8 mouse cellular contexts compared by ENCODE assay signal in genomic region chr10:59920810-59921681, GRCm38 (mm10). TPM values are rescaled to one million over a fixed set of nuclear protein-coding genes. Genes with fewer than 3 reads are reported as not detected.
DNase-seq lines count a peak whose midpoint lies in the region; ATAC-seq and TF ChIP-seq lines count a peak whose summit lies in the region.

No protein-coding gene starts in this region.

- H3K9ac ChIP-seq in neural tube, embryonic 14.5 days (replicated peaks; ENCODE audit: low read depth, low read length) = peak overlapping the region; percentile 37

- intact Hi-C loops in heart, postnatal 10 days (cut with DNase I) = no loop called here

- ATAC-seq in erythroid progenitor cell, adult 5-6 weeks (replicated peaks; ENCODE audit: low FRiP score, poor library complexity, severe bottlenecking) = peak; percentile 89
- ATAC-seq in neural tube, embryonic 14.5 days (ENCODE audit: low read depth) = peak; percentile 68

- peak; percentile 53 for DNase-seq in ES-CJ7 (ENCODE audit: low read depth, low spot score)
- DNase-seq in brain, embryonic 14.5 days (ENCODE audit: low read depth) = peak; percentile 93
- peak; percentile 80 to 84 for DNase-seq in heart, postnatal 10 days
- peak; percentile 80 to 93 for DNase-seq in kidney, postnatal 25 days
- DNase-seq in lung, adult 2 months = peak; percentile 80
- DNase-seq in thymus, postnatal 4 days = peak; percentile 66

- TF ChIP-seq CTCF in brain, embryonic 14.5 days (IDR thresholded peaks at IDR 0.05; ENCODE audit: borderline replicate concordance, extremely low read depth, insufficient read depth, insufficient read length) = peak; percentile 28; the same call in 1 of the 2 replicates
- no peak for TF ChIP-seq CTCF in lung, adult 2 months (IDR thresholded peaks at IDR 0.05; ENCODE audit: insufficient read depth, low read length)

- peak overlapping the region; percentile 80 for H3K27ac ChIP-seq in neural tube, embryonic 14.5 days (ENCODE audit: low read depth, low read length)

- H3K36me3 ChIP-seq in neural tube, embryonic 14.5 days (ENCODE audit: control insufficient read depth, insufficient read depth, low read length) = no peaks in the 10 kb centered on the region

- peak overlapping the region; percentile 65 for H3K4me2 ChIP-seq in neural tube, embryonic 14.5 days (ENCODE audit: low read depth, low read length)

- 4% methylated on average over 33 of the region's 33 CpGs for WGBS in lung, adult 2 months
- WGBS in neural tube, embryonic 14.5 days = 3% methylated on average over 33 of the region's 33 CpGs

- peaks cover 7% of the 10 kb centered on the region for H3K4me1 ChIP-seq in lung, adult 2 months (ENCODE audit: control insufficient read depth, insufficient read depth, low read length)
- peaks cover 16% of the 10 kb centered on the region for H3K4me1 ChIP-seq in neural tube, embryonic 14.5 days (ENCODE audit: control insufficient read depth, insufficient read depth, low read length)

- TF ChIP-seq POLR2A in brain, embryonic 14.5 days (IDR thresholded peaks at IDR 0.05; ENCODE audit: borderline replicate concordance, extremely low read depth, insufficient read depth, insufficient read length, poor library complexity, severe bottlenecking) = peak; percentile 7; the same call in 1 of the 2 replicates
- TF ChIP-seq POLR2A in lung, adult 2 months (IDR thresholded peaks at IDR 0.05; ENCODE audit: borderline replicate concordance, extremely low read depth, low read depth, low read length) = peak; percentile 66; the same call in 1 of the 2 replicates

- H3K9me3 ChIP-seq in neural tube, embryonic 14.5 days (ENCODE audit: control insufficient read depth, low read length) = no peaks in the 10 kb centered on the region

- peak overlapping the region; percentile 47 for H3K4me3 ChIP-seq in lung, adult 2 months (replicated peaks; ENCODE audit: extremely low read depth, low read depth, low read length)
- peak overlapping the region; percentile 31 for H3K4me3 ChIP-seq in neural tube, embryonic 14.5 days (ENCODE audit: low read depth, low read length)

- no peaks in the 10 kb centered on the region for H3K27me3 ChIP-seq in neural tube, embryonic 14.5 days (ENCODE audit: control insufficient read depth, insufficient read depth, low read length)

RNA-seq across cellular contexts. Expression of gene Ddit4, which starts 30.6 kb away (rescaled TPM):
- polyA plus RNA-seq in brain, embryonic 14.5 days (2012; rRNA removed) = 82.4 and 114 TPM in 2 replicates
- 0.72 and 3.8 TPM in 2 replicates for total RNA-seq in erythroid progenitor cell, adult 5-6 weeks (2015; ENCODE audit: low replicate concordance)
- 1.9 TPM in 1 of 2 replicates, not detected in the other for total RNA-seq in erythroid progenitor cell, adult 5-6 weeks (2017; ENCODE audit: low replicate concordance)
- 100 to 1,000 TPM in 1 of 2 experiments, 10 to 100 TPM in 1; 65.8 to 116 TPM for total RNA-seq in heart, postnatal 10 days (2021)
- polyA plus RNA-seq in lung, adult 2 months (2012; rRNA removed) = 32.6 and 53.4 TPM in 2 replicates
- polyA plus RNA-seq in neural tube, embryonic 14.5 days (2014; fragmentation: Nextera tagmentation; extraction: Ambion mirVana) = 4.2 and 6.5 TPM in 2 replicates

RNA-seq across cellular contexts. Expression of gene Dnajb12, which starts 41.7 kb away (rescaled TPM):
- polyA plus RNA-seq in brain, embryonic 14.5 days (2012; rRNA removed) = 22.6 and 34.0 TPM in 2 replicates
- 27.2 and 34.2 TPM in 2 replicates for total RNA-seq in erythroid progenitor cell, adult 5-6 weeks (2015; ENCODE audit: low replicate concordance)
- total RNA-seq in erythroid progenitor cell, adult 5-6 weeks (2017; ENCODE audit: low replicate concordance) = 30.4 and 32.7 TPM in 2 replicates
- 10 to 100 TPM; 35.2 to 41.9 TPM for total RNA-seq in heart, postnatal 10 days (2021)
- polyA plus RNA-seq in lung, adult 2 months (2012; rRNA removed) = 49.5 and 57.2 TPM in 2 replicates
- 22.5 and 23.0 TPM in 2 replicates for polyA plus RNA-seq in neural tube, embryonic 14.5 days (2014; fragmentation: Nextera tagmentation; extraction: Ambion mirVana)

Comparison
In these comparisons a context has a peak if more than half of its experiments do, and no peak if none do; other contexts are left out.
1. Peak in every context shown above with its lines: DNase-seq, ATAC-seq, H3K4me3 ChIP-seq and H3K27ac ChIP-seq.